Mouse (Mus musculus): ENCODE results near the gene Jsrp1. TPM values are rescaled to one million over a fixed set of nuclear protein-coding genes. Genes with fewer than 3 reads are reported as not detected.

Gene Jsrp1
- polyA plus RNA-seq, 1 experiment = 4.9 TPM

DNA sequence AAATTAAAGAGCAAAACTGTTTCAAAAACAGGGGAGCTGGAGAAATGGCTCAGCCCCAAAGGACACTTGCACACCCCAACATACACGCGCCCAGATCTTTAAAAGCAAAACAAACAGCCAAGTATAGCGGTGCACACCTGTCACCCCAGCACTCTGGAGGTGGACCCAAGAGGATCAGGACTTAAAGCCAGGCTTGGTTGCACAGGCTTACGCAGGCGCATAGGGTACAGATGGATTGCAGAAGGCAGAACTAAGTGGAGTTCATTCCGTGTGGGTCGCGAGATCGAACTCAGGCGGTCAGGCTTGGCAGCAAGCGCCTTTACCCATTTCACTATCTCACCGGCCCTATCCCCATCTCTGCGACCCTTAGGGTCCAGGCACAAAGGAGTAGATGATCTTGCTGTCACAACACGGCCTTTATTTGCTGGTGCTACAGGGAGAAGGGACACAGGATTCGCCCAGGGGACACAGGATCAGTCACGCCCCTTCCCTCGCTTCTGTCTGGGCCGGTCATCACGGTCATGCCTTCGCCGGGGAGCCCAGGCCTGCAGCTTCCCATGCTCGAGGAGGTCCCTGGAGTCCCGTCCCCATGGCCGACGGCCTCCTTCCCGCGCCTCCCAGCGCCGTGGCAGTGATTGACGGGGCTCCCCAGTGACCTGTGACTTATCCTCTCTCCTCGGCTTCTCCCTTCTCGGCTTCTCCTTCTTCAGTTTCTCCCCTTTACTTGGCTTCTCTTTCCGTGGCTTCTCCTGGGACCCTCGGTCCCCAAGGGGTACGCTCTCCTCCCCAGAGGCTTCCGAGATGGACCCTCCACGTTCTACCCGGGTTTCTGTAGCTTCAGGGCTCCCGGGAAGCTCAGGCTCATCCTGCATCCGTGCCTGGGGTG, 5.0 kb downstream of the Jsrp1 start:
- peak overlapping the region; percentile 13; the same call in 1 of the 2 replicates for H3K4me3 ChIP-seq (ENCODE audit: insufficient read depth, low read depth, low read length)
- H3K27ac ChIP-seq (replicated peaks; ENCODE audit: low read depth, low read length) = no peak overlapping the region
- H3K4me1 ChIP-seq (ENCODE audit: control insufficient read depth, insufficient read depth, insufficient read length, low read length) = no peaks in the 10 kb centered on the region; the same call in 1 of the 2 replicates

DNA sequence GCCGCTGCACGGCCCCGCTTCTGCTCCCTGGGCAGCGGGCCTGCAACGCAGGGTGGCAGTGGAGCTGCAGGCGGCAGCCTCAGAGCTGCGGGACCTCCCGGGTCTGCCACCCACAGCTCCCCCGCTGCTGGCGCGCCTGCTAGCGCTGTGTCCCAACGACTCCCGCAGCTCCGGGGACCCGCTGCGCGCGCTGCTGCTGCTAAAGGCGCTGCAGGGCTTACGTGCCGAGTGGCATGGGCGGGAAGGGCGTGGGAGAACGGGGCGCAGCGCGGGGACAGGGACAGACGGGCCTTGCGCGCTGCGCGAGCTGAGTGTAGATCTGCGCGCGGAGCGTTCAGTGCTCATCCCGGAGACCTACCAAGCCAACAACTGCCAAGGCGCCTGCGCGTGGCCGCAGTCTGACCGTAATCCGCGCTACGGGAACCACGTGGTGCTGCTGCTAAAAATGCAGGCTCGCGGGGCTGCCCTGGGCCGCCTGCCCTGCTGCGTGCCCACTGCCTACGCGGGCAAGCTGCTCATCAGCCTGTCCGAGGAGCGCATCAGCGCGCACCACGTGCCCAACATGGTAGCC, 6.2 kb downstream of the Jsrp1 start:
- Histone ChIP-seq H3K27ac (replicated peaks; ENCODE audit: low read depth, low read length) (no peak overlapping the region), H3K4me1 (ENCODE audit: control insufficient read depth, insufficient read depth, insufficient read length, low read length) (no peaks in the 10 kb centered on the region; the same call in 1 of the 2 replicates), H3K4me3 (ENCODE audit: insufficient read depth, low read depth, low read length) (peak overlapping the region; percentile 46)

DNA sequence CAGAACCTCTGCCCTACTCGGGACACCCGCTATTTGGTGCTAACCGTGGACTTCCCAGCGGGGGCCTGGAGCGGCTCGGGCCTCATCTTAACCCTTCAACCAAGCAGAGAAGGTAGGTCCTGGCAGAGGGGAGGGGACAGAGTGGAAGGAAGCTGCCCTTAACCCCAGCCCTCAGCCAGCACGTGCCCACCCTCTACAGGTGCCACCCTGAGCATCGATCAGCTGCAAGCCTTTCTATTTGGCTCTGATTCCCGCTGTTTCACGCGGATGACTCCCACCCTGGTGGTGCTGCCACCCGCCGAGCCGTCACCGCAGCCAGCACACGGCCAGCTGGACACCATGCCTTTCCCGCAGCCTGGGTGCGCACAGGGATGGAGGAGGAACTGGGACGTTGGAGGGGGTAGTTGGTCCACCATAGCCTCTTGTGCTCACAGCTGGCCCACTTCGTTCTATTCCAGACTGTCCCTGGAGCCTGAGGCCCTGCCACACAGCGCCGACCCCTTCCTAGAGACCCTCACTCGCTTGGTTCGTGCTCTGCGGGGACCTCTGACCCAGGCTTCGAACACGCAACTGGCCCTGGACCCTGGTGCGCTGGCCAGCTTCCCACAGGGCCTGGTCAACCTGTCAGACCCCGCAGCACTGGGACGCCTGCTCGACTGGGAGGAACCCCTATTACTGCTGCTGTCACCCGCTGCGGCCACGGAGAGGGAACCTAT, 6.8 kb downstream of the Jsrp1 start:
- no peaks in the 10 kb centered on the region; the same call in 1 of the 2 replicates for H3K4me1 ChIP-seq (ENCODE audit: control insufficient read depth, insufficient read depth, insufficient read length, low read length)
- peak overlapping the region; percentile 46 for H3K4me3 ChIP-seq (ENCODE audit: insufficient read depth, low read depth, low read length)

DNA sequence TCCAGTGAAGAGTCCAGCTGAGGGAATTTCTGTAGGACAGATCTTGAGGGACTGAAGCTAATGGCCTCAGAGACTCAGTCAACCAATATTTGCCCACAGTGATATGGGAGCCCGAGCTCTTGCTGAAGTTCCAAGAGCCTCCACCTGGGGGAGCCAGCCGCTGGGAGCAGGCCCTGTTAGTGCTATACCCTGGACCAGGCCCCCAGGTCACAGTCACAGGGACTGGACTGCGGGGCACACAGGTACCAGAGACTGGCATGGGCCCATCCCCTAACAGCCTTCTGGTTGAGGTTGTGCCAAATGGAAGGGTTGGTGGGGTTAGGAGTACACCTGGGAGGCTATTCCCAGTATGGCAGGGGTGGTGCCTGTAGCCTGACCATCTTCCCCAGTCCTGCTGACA, 7.4 kb downstream of the Jsrp1 start:
- no peak overlapping the region for H3K27ac ChIP-seq (replicated peaks; ENCODE audit: low read depth, low read length)
- H3K4me1 ChIP-seq (ENCODE audit: control insufficient read depth, insufficient read depth, insufficient read length, low read length) = no peaks in the 10 kb centered on the region; the same call in 1 of the 2 replicates
- no peak overlapping the region for H3K4me3 ChIP-seq (ENCODE audit: insufficient read depth, low read depth, low read length)

More for the DNA sequence above, 6.8 kb downstream of the Jsrp1 start:
- H3K27ac ChIP-seq (replicated peaks; ENCODE audit: low read depth, low read length) = no peak overlapping the region

DNA sequence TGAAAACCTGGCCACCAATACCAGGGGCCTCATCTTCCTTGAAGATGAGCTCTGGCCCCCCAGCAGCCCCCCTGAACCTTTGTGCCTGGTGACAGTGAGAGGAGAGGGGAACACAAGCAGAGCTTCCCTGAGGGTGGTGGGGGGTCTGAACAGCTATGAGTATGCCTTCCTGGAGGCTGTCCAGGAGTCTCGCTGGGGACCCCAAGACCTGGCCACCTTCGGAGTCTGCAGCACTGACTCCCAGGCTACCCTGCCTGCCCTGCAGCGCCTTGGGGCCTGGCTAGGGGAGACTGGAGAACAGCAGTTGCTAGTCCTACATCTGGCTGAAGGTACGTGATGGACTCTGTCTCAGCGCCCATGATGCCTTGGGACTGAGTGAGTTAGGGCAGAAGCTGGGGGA, 8.0 kb downstream of the Jsrp1 start:
- H3K27ac ChIP-seq (replicated peaks; ENCODE audit: low read depth, low read length) = no peak overlapping the region
- H3K4me3 ChIP-seq (ENCODE audit: insufficient read depth, low read depth, low read length) = no peak overlapping the region
- H3K4me1 ChIP-seq (ENCODE audit: control insufficient read depth, insufficient read depth, insufficient read length, low read length) = no peaks in the 10 kb centered on the region; the same call in 1 of the 2 replicates

DNA sequence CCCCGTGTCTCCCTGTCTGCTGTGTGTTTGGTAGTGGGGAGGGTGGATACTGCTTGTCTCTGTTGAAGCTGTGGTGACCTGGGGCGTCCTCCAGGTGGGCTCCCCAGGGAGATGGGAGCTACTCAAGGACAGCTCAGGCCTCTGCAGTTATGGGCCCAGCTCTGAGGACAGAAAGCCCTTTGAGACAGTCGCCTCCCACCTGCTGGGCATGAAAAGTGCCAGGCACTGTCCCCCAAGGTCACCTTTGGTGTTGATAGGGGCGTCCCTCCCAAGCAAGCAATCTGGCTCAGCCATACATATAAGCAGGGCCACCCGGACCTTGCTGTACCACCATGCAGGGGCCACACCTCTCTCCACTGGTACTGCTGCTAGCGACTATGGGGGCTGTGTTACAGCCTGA, 8.4 kb downstream of the Jsrp1 start, which contains the start of gene Amh:
Gene Amh (plus strand): TSS at position 328 of the 400 bp plus-strand sequence.
- Histone ChIP-seq H3K4me3 (ENCODE audit: insufficient read depth, low read depth, low read length) (no peak within 1 kb of the TSS), H3K27ac (replicated peaks; ENCODE audit: low read depth, low read length) (no peak within 1 kb of the TSS), H3K4me1 (ENCODE audit: control insufficient read depth, insufficient read depth, insufficient read length, low read length) (no peaks in the 10 kb centered on the region; the same call in 1 of the 2 replicates)

DNA sequence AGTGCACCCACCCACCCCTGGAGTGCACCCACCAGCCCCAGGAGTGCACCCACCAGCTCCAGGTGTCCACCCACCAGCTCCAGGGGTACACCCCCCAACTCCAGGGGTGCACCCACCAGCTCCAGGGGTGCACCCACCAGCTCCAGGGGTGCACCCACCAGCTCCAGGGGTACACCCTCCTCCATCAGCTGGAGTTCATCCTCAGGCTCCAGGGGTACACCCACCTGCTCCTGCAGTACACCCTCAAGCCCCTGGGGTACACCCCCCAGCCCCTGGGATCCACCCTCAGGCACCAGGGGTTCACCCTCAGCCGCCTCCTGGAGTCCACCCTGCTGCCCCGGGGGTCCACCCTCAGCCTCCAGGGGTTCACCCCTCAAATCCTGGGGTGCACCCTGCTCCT, 9.0 kb downstream of the Jsrp1 start:
- Histone ChIP-seq H3K4me1 (ENCODE audit: control insufficient read depth, insufficient read depth, insufficient read length, low read length) (no peaks in the 10 kb centered on the region; the same call in 1 of the 2 replicates), H3K27ac (replicated peaks; ENCODE audit: low read depth, low read length) (no peak overlapping the region), H3K4me3 (ENCODE audit: insufficient read depth, low read depth, low read length) (no peak overlapping the region)

DNA sequence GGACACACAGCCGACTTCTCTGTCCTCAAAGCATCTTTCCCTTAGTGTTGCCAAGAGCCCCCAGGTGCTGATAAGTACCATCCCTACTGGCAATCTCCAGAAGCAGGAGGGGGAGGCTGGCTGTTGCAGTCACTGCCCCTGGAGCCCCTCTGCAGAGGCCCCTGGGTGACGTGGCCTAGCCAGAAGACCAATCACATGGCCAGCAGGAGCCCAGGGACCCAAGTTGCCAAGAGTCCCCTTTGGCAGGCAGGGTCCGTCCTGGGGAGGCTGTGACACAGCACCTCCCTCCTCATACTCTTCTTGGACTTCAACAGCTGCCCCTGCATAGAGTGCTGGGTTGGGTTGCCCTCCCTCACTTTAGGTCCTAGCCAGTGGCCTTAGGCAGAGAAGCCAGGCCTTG, 10.3 kb downstream of the Jsrp1 start:
- Histone ChIP-seq H3K27ac (replicated peaks; ENCODE audit: low read depth, low read length) (no peak overlapping the region), H3K4me1 (ENCODE audit: control insufficient read depth, insufficient read depth, insufficient read length, low read length) (no peaks in the 10 kb centered on the region; the same call in 1 of the 2 replicates), H3K4me3 (ENCODE audit: insufficient read depth, low read depth, low read length) (no peak overlapping the region)

DNA sequence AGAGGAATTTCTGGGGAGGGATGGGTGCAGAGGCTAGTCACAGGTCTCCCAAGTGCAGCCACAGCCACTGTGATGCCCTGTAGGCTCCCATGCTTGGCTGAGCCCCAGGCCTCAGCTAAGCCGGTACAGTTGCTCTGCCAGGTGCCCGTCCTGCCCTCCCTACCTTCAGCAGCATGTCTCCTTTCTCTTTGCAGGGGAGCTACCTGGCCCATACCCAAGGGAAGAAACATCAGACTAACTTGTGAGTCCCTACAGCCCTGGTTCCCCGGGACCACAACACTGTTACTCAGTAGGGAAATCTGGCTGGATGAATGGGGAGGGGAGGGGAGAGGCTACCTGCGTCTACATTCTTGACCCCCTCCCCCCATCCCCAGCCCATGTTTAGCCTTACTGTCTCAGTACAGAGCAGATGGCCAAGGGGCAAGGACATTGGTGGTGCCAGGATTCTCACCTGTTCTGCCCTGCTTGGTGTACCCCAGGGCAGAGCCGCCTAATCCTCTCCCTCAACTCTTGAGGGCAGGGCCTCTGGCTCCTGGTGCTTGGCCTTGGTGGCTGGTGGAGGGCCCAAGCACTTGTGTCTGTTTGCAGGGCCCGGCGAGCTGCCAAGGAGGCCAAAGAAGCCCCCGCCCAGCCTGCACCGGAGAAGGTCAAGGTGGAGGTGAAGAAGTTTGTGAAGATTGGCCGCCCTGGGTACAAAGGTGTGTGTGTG, 10.9 kb downstream of the Jsrp1 start:
- no peak overlapping the region for H3K4me3 ChIP-seq (ENCODE audit: insufficient read depth, low read depth, low read length)
- H3K27ac ChIP-seq (replicated peaks; ENCODE audit: low read depth, low read length) = no peak overlapping the region
- no peaks in the 10 kb centered on the region; the same call in 1 of the 2 replicates for H3K4me1 ChIP-seq (ENCODE audit: control insufficient read depth, insufficient read depth, insufficient read length, low read length)

DNA sequence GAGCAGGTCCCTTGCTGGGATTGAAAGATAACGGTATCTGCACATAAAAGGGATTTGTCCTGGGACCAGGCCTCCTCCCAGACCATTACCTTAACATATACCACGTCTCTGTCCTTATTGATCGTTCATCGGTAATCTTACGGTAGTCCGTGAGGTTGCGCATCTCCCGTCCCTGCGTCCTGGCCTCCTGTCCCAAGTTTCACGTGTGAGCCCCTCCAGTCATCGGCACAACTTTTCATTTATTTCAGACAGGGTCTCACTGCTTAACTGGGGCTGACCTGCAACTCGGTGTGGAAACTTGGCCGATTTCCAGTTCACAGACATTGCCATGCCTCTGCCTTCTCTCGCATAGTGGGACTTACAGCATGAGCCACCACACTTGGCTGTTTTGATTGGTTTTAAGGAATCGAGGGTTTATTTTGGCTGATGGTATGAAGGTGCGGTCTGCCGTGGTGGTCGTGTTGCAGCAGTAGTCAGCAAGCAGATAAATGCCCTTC, 14.2 kb downstream of the Jsrp1 start:
- peaks cover 5% of the 10 kb centered on the region; the same call in 1 of the 2 replicates for H3K4me1 ChIP-seq (ENCODE audit: control insufficient read depth, insufficient read depth, insufficient read length, low read length)
- H3K27ac ChIP-seq (replicated peaks; ENCODE audit: low read depth, low read length) = peak overlapping the region; percentile 78

DNA sequence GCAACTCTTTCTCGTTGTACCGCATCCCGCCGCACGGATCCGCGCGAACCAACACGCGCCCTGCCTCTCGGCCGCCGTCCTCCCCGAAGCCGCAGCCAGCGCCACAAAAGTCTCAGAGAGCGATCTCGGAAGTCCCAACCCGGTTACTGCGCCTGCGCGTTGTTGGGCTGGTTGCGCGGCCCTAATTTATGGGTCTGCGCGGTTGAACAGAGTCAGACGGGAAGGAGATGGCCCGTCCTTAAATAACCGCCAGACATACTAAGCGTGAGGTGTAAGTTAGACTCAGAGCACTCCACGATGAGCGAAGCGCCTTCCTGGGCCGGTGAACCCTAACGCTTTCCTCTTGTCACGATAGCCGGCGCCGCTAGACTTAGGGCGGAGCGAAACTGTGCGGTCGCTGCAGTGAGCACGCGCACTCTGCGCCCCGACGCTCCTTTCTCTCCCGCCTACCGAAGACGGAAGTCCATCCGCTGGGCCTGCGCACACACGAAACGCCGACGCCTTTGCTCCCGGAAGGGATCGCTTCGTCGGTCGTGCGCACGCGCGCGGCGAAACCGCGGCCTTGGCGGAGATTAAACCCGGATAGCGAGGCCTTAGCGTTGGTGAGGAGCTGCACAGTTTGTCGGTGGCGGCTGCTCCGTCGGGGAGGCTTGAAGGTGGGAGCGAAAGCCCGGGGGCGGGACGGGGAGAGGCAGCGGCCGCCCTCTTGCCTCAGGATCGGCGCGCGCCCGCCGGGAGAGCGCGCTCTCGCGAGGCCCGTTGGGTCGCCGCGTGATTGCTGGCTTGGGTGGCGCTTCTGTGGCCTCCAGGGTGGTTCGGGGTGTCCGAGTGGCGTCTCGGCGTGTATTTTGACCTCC, 14.9 kb downstream of the Jsrp1 start, which contains the start of the genes Sf3a2 and Plekhj1:
Gene Sf3a2 (plus strand): TSS at position 49 of the 857 bp plus-strand sequence.
Gene Plekhj1 (minus strand): TSS at position 477 of the 857 bp plus-strand sequence.
- peak within 1 kb of the TSS; percentile 90 for H3K4me3 ChIP-seq (ENCODE audit: insufficient read depth, low read depth, low read length)
- H3K27ac ChIP-seq (replicated peaks; ENCODE audit: low read depth, low read length) = peak within 1 kb of the TSS; percentile 99

More for the DNA sequence above, 14.2 kb downstream of the Jsrp1 start:
- peak overlapping the region; percentile 77 for H3K4me3 ChIP-seq (ENCODE audit: insufficient read depth, low read depth, low read length)

DNA sequence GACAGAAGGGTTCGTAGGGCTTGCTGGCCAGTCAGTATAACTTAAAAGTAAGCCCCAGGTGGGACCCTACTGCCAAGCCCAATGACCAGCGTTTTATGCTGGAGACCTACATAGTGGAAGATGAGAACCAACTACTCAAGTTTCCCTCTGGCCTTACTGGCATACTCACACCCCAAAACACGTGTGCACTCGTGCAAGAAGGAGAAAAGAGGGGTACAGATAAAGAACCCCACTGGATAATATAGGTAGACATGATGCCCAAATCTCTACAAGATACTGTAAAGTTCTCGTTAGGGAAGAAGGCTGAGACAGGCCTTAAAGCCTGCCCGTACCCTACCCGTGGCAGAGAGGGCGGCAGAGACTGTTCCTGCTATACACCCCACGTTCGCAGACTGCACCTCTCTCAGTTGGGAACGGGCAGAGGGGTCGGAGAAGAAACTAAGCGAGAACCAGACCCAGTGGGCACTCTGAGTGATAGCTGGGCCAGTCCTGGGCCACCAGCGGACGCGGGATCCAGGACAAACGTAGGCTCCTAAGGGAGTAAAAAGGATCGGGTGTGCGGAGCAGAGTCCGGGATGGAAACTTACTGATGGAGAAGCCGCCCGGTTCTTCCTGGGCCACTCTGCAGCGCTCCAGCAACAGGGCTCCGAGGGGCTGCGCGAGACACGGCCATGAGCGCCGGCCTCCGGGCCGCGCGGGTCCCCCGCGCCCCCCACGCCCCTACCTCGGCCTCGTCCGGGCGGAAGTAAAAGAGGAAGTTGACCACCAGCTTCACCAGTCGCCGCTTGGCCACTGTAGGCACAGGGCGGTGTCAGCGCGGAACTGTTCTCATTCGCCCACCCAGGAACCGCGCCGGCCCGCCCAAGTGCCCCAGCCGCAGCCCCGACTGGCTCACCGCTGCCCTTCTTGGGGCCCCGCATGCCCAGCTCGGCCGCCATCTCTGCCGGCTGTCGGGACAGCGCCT, 15.8 kb downstream of the Jsrp1 start:
- Histone ChIP-seq H3K4me3 (ENCODE audit: insufficient read depth, low read depth, low read length) (peak overlapping the region; percentile 90), H3K4me1 (ENCODE audit: control insufficient read depth, insufficient read depth, insufficient read length, low read length) (peaks cover 5% of the 10 kb centered on the region; the same call in 1 of the 2 replicates), H3K27ac (replicated peaks; ENCODE audit: low read depth, low read length) (peak overlapping the region; percentile 99)

More for the DNA sequence above, 14.9 kb downstream of the Jsrp1 start, which contains the start of the genes Sf3a2 and Plekhj1:
- H3K4me1 ChIP-seq (ENCODE audit: control insufficient read depth, insufficient read depth, insufficient read length, low read length) = peaks cover 5% of the 10 kb centered on the region; the same call in 1 of the 2 replicates

All from brown adipose tissue, adult 24 weeks (tissue).